Mouse (Mus musculus): ENCODE measurements around the gene Smg6.

- TF ChIP-seq CTCF (IDR thresholded peaks at IDR 0.05; ENCODE audit: low read depth) (no peak), EP300 (IDR thresholded peaks at IDR 0.05; ENCODE audit: low read depth) (0 out of 2 replicates have a peak, but pooled peaks have one; percentile 42)
Measured at GRCm38 (mm10) chr11:75133951-75134350, 208.3 kb downstream of the Smg6 start.
